Mouse (Mus musculus) spleen, postnatal 4 days (tissue): ENCODE data around the gene Il18.

Experiments
- DNase-seq, 2 experiments: peaks; one replicate each; pipeline ENCODE4 v3.0.0; 2022; ENCODE audit warnings: low spot score in 2 of 2

Gene Il18

GRCm38 (mm10) chr9:50552206-50552605, 2.4 kb upstream of the Il18 start:
- DNase-seq: no peak

- DNase-seq: no peak
Observed at GRCm38 (mm10) chr9:50553547-50553946, 1.1 kb upstream of the Il18 start.

- DNase-seq: no peak
Observed at GRCm38 (mm10) chr9:50555094-50555446, 443 bp downstream of the Il18 start, which contains the start of gene Bco2. Bco2 (minus strand) TSS chr9:50555181.

GRCm38 (mm10) chr9:50561145-50561917, 6.7 kb downstream of the Il18 start, which contains the start of gene Tex12:
Tex12 (minus strand) TSS chr9:50561325.
- DNase-seq: no peak

- DNase-seq: no peak
Observed at GRCm38 (mm10) chr9:50561918-50562360, 7.3 kb downstream of the Il18 start.

GRCm38 (mm10) chr9:50565173-50565572, 10.5 kb downstream of the Il18 start:
- DNase-seq: no peak

- no peak for DNase-seq
Observed at GRCm38 (mm10) chr9:50565940-50566339, 11.3 kb downstream of the Il18 start.

GRCm38 (mm10) chr9:50567372-50567771, 12.7 kb downstream of the Il18 start:
- no peak for DNase-seq

- DNase-seq: no peak
Observed at GRCm38 (mm10) chr9:50567881-50568280, 13.3 kb downstream of the Il18 start.

- no peak for DNase-seq
Observed at GRCm38 (mm10) chr9:50569599-50570525, 15.2 kb downstream of the Il18 start.

GRCm38 (mm10) chr9:50580370-50580769, 25.7 kb downstream of the Il18 start:
- DNase-seq: peak in 1 of 2 experiments; percentile 31

- no peak for DNase-seq
Observed at GRCm38 (mm10) chr9:50585145-50585818, 30.7 kb downstream of the Il18 start.

GRCm38 (mm10) chr9:50586955-50587354, 32.3 kb downstream of the Il18 start:
- DNase-seq: no peak

- peak in 1 of 2 experiments; percentile 15 for DNase-seq
Observed at GRCm38 (mm10) chr9:50590856-50591518, 36.4 kb downstream of the Il18 start.

GRCm38 (mm10) chr9:50592955-50593354, 38.3 kb downstream of the Il18 start:
- DNase-seq: peak in 1 of 2 experiments; percentile 24

- DNase-seq: peak; percentile 46 to 80
Observed at GRCm38 (mm10) chr9:50593544-50593943, 38.9 kb downstream of the Il18 start.

- no peak for DNase-seq
Observed at GRCm38 (mm10) chr9:50594794-50595417, 40.3 kb downstream of the Il18 start.

- no peak for DNase-seq
Observed at GRCm38 (mm10) chr9:50596973-50597372, 42.3 kb downstream of the Il18 start.

- DNase-seq: no peak
Observed at GRCm38 (mm10) chr9:50601536-50601935, 46.9 kb downstream of the Il18 start.

- no peak for DNase-seq
Observed at GRCm38 (mm10) chr9:50602055-50602845, 47.6 kb downstream of the Il18 start.
